Mouse (Mus musculus) kidney, adult 9 months (tissue): ENCODE measurements around the gene Olfr315.
"Not testable (repeated sequence)": the region's sequence is repeated elsewhere in the genome, so short reads cannot be mapped to it uniquely, and the experiment has no call there.

Source experiments
- DNase-seq: peaks from one replicate; pipeline ENCODE4 v3.0.0; 2022

The Olfr315 gene

DNA sequence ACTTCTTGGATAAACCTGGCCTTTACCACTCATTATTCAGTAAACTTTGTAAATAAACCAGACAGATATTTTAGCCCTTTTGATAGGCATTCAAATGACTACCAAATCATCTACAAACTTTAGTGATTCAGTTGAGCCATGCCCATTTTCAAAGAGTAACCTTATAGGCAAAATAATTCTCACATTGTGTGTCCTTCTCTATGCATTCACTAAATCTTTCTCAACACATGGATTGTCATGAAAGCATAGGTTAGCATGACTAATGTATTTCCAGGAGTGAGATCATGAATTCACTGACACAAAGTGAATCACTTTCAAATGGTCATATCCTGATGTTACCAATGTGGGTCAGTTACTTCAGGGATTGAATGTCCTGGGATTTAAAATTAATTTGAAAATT, at the start of gene Olfr315:
Gene Olfr315, plus strand, starts transcription at position 301 of the 400 bp plus-strand sequence.
- DNase-seq = no peak

DNA sequence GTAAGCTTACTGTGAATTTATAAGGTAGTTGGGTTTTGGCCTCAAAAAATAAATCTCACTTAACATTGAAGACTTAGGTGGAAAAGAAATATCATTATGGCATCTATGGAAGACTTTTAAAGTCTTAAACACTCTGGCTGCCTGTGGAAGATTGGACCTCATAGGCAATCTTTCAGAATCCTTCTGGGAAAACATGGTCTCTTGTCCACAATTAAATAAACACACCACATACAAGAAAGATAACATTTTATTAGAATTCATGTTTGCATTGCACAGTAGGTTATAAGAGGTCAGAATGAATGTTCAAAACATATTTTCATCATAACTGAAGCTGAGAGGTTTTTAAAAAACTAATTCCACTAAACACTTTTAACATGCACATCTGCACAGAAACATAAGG, 49.1 kb upstream of the Olfr315 start, which contains the start of gene Olfr318:
Gene Olfr318, minus strand, starts transcription at position 101 of the 400 bp plus-strand sequence.
- no peak for DNase-seq

DNA sequence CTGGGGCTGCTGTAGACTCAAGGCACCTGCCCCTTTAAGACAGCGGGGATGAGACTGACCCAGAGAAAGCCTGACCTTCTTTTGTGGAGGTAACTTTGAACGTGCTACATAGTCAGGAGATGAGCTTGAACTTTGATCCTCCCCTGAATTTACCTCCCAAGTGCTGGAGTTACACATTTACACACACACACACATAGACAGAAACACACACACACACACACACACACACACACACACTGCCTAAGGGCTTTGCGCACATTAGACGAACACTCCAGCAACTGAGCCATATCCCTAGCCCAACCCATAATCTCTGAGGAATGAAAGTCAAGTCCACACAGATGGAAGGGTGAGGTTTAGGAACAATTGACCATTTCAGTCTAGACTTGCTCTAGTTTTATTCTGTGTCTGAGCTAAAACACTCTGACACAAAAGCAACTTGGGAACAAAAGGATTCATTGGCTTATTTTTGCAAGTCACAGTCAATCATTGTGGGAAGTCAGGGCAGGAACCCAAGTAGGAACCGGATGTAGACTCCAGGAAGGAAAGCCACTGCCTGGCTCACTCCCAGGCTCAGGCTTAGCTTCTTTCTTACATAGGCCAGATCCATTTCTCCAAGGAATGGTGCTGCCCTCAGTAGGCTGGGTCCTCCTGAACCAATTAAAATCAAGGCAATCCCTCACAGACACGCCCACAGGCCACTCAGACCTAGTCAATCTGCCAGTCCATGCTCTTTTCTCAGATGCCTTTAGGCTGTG, 44.9 kb upstream of the Olfr315 start:
- peak; percentile 81 for DNase-seq

DNA sequence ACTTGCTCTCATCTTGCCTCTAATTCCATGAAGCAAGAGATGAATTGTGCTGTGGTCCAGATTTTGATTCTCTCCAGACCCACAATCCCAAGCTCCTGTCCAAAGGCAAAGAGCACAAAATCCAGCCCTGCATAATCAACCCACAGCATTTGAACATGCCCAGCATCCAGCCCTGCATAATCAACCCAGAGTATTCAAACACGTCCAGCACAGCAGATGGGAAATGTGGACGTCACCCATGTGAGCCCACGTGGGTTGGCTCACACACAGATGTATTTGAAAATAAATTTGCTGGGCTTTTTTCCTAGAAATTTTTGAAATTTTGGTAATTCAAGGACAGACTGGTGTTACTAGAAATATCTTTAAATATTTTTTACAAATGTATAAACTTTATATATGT, 39.6 kb upstream of the Olfr315 start:
- DNase-seq = no peak

DNA sequence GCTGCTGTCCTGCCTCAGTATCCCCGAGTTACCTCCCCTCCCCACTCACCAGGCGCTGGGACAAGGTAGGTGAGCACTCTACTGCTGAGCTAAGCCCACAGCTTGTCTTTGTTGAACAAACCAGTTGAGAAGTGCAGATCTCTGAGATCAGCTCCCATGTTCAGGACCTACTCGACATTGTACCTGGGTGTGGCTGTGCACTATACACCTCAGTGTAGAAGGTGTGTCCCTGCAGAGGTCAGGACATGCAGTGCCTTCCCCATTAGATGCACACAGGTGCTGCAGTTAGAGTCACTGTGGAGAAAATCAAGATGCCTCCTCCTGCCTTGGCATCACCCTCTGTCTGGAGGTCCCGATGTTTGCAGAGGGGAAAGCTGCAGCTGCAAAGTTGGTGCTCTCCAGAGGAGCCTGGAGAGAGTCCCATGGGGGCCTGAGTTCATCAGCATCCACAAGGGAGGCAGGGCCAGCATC, 34.2 kb upstream of the Olfr315 start, which contains the start of gene Olfr317:
Gene Olfr317, minus strand, starts transcription at position 421 of the 471 bp plus-strand sequence.
- no peak for DNase-seq

DNA sequence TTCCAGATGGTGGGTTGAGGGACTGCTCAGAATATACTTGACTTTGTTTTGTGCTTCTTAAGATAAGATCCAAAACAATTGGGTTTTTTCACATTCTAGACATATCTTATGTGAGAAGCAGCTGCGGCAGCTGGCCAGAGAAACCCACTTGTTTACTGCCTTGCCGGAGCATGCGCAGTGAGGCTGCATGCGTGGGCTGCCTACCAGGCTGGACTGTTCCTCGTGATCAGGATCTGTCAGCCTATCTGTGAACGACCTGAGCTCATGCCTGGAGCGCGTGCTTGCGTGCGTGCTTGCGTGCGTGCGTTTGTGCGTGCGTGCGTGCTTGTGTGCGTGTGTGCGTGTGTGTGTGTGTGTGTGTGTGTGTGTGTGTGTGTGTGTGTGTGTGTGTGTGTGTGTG, 21.9 kb upstream of the Olfr315 start:
- DNase-seq = not testable (repeated sequence)

DNA sequence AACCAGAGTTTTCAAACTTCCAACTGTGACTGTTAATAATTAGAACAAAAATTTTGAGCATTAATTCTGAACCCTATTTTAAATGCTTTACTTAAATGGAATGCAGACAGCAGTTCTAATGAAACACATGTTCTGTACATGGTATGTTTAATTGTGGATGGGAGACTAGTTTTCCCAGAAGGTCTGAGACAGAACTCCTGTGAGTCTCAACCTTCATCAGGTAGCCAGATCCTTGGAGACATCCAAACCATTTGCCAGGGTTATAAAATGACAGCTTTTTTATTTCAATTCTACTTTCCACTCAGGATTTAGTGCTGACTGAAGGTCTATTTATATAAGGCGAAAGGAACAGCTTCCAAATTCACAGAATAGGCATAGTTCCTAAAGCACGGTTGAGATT, 20.6 kb upstream of the Olfr315 start, which contains the start of gene Olfr316:
Gene Olfr316, plus strand, starts transcription at position 301 of the 400 bp plus-strand sequence.
- DNase-seq = no peak

DNA sequence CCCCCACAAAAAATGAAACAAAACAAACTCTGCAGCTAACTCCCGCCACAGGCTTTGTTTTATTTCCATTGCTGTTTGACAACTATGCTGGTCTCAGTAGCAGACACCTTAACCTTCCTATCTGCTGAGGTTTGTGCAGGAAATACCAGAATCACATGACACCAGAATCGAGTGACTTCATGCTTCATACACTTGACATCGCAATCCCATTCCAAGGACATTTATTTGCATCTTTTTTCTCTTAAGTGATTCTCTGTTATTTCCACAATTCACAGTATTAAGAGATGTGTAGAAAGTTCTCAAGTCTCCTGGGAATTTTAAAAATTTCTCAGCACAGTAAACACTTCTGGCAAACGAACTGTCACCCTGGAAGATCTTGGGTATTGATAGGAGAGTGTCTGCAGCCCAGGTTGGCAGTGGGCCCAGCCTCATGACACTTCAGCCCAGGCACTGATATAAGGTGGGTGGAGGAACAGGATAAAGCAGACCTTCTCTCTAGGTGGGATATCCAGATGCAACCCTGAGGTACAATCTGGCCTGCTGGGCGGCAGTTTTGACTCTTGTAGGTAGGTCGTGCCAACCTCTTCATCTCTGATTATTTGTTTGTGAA, 9.6 kb downstream of the Olfr315 start, which contains the start of gene Olfr314:
Gene Olfr314, plus strand, starts transcription at position 473 of the 610 bp plus-strand sequence.
- no peak for DNase-seq

DNA sequence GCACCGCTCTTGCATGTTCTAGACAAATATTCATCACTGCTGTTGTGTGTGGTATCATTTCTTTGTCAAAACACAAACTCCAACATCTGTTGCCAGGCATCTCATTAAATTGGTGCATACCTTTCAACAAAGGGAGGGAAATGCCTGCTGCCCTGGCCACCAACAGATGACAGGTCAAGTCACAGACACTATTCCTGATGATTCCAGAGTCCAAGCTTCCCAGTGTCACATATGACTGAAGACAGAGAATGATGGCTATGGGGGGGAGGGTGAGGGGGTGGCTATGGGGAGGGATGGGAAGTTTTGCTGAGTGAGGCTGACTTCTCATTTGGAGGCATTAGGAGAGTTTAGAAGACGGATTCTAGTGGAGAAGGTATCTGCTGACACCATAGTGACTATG, 11.2 kb downstream of the Olfr315 start:
- DNase-seq = no peak

DNA sequence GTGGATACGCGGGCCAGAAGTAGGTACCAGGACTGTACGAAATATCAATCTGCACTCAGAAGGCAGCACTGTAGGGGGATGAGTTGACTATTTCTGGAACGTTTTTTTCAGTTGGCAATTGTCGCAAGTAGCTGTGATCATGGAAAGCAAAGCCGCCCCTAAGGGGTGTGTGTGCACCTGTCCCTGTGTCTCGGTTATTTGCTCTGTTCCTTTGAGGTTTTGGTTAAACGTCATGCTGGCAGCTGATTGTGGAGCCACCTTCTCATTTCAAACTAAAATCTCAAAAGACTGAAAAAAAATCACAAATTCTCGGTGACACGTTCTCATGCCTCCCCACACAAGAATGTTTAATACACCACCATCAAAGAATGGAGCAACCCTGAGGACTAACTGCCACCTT, 14.7 kb downstream of the Olfr315 start:
- DNase-seq = no peak

DNA sequence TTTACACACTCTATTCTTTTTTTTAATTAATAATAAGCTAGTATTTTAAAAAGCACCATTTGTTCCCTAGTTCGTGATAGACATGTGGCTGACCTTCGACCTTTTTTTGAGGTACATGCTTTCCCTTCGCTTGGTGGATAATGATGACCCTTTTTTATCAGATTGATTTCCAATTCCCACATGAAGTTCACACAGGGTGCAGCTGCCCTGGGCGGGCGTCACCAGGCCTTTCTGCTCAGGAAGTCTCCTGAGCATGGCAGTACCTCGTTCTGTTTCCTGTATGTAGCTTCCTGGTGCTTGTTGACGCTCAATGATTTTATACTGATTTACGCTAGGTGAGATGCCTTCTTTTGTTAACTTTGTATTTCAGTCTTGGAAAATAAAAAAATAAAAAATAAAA, 15.4 kb downstream of the Olfr315 start:
- no peak for DNase-seq

DNA sequence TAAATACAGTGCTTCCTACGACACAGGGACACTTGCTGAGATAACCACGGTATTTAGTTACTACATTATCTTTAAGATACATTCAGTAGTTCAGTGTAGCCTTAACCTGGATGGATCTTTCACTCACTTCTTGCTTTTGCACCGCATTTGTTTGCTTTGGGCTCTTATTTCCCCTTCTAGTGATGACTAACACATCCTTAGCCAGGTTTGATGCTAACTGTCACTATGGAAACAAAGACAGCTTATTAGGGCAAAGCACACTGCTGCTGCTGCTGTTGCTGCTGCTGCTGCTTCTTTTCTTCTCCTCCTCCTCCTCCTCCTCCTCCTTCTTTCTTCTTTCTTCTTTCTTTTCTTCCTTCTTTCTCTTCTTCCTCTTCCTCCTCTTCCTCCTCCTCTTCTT, 16.5 kb downstream of the Olfr315 start:
- DNase-seq = no peak

DNA sequence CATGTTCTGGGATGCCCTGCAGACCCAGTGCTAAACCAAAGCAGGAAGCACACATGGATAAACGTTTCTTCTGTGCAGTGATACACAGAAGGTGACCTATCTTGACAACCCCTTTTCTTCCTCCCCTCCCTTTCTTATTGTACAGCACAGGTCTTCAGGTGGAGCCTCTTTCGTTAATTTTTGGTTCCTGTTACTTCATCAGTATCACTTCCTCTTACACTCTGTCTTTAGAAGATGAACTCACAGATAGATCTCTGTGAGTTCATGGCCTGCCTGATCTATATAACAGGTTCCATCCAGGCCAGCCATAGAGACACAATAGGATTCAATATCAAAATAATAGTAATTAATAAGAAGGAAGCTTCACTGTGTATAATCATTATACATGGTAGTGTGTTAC, 17.1 kb downstream of the Olfr315 start:
- no peak for DNase-seq

DNA sequence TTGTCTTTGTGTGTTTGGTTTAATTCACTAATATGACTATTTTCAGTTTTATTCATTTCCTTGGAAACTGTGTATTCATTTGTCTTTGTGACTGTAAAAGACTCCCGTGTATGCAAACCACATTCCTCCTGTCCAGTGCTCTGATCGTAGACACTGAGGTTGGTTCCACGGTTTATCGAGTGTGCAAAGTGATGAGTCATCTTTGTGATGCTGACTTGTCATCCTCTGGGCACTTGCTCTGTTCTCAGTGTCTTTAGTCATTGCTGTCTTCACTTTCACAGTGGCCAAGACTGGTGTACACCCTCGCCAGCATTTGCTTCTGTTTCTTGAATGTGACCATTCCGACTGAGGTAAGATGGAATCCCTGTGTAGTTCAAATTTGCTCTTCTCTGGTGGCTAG, 17.7 kb downstream of the Olfr315 start:
- no peak for DNase-seq

DNA sequence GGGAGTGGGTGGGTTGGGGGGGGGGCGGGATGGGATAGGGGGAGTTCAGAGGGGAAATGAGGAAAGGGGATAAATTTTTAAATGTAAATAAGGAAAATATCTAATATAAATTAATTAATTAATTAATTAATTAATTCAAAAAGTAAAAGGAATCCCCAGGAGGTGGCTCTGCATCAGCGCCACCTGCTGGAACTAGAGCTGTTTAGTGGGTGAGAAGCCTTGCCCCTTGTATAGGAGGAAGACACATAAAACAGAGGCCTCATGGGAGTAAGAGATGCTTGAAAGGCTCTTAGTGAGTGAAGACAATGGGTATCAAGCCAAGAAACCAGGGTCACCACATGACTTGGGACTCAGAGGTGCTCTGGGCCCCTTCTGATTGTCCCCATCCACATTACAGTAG, 22.9 kb downstream of the Olfr315 start:
- no peak for DNase-seq

DNA sequence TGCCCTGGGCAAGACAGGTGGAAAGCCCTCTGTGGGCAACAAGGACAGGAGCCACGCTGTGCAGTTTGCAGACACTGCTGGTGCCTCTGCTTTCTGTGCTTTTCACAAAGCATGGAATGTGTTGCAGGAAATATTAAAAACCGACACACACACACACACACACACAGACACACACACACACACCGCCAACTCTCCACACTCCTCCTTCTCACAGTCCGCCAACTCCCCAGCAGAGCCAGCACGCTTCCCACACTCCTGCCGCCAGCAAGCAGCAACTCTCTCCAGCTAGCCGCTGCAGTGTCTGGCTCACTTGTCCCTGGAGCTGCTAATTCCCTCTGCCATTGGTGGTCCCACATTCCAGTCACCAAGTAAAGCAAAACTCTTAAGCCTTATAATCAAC, 23.9 kb downstream of the Olfr315 start:
- DNase-seq = no peak

DNA sequence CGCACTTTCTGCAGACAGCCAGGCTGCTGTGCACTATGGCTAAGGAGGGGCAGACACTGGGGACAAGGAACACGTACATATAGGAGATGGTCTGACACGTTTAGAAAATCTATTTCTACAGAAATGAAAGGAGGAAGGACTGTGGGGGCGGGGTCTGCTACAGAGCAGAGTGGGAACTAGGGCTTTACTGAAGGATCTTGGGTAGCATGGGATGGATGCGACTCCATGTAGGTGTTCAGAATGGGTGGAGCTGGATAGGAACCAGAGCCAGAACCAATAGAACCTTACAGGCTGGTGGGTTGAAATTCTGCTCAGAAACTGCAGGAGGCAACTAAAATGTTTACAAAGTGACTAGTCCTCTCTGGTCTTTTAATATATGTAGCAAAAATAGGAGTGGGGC, 26.8 kb downstream of the Olfr315 start:
- no peak for DNase-seq

DNA sequence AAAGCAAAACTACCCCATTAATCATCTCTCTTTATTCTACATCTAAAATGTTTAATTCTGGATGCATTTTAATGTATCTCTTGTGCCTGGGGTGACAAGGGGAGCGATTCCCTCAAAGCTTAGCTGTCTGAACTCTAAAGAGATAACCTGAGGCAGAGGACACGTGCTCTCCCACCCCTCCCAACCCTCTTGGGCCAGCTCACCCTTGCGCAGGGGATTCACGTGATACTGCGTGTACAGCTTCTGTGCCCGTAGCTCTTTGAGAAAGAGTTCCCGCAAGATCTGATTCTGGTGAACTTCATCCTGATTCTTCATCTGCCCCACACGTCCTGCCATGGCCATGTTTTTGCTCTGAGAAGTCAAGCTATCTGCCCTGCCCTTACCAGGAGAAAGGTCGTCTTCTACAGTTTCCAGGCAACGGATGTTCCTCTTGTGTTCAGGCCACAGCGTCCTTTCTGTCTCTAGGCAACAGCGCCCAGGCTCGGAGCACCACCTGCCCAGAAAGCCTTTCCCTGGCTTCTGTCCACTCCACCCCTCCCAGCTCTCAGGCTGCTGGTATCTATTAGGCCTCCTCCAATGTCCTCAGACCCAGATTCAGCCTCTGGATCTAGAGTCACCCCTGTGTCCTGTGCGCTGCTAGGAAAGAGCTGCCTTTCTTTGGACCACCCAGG, 28.7 kb downstream of the Olfr315 start, which contains the start of gene Fam183b:
Gene Fam183b, minus strand, starts transcription at position 403 of the 671 bp plus-strand sequence.
- DNase-seq = no peak

DNA sequence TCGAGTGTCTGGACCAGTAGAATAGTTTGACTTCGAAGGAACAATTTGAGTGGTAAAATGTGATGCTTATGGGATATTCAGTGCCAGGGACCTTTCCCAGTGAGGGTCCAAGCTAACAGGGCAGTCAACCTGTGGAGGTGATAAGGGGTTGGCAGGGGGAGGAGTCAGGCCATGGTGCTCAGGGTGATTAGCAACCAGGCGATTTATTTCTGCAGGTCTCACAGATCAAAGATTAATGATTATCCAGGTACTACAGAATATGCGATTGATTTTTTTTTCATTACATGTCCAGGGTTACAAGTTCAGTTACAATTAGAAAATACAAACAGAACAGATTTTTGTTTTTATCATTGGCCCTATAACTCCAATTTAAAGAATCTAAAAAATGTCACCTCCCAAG, 30.9 kb downstream of the Olfr315 start:
- no peak for DNase-seq

DNA sequence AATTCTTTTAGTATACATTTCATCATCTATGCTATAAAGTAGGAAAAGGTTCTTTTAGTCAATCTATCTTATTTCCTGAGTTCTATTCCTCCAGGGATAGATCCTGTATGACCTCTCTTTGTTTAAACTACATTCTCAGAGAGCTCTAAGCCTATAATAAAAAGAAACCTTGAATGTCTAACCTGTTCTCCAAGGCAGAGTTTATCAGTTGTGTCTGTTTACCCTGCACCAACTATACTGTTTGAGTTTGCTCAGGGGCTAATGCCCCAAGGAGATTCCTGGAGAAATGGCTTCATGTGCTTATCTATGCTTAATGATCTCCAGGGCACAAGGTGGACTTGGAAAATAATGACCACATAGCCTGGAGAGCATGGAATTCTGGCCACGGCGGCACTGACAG, 31.4 kb downstream of the Olfr315 start:
- DNase-seq = no peak

DNA sequence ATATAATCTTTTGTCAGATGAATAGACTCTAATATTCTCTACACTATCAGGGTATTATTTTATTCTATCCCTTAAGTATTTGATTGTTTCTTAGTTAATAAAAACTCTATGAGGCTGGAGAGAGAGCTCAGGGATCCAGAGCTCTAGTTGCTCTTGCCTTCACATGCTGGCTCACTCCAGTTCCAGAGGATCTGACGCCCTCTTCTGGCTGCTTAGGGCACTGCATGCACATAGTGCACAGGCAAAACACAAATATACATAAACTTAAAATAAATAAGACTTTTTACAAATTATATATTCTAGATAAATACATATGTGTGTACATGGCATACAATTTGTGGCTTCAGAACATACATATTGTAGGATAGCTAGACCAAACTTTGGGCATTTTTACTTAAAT, 39.0 kb downstream of the Olfr315 start:
- no peak for DNase-seq

DNA sequence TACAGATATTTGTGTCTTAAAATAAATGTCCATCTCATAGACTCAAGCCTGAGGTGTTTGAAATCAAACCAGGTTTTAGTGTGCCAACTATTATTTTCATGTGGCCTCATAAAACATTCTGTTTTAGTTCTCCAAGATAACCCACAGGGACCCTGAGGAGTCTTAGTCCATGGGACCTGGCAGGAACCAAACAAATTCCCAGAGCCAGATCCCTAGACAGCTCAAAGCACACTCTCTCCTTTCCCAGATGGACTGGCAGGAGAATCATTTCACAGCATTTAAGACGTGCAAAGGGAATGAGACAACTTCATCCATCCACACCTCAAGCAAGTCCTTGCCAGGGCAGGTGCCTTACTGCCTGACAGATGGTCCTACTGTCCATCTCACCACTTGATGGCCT, 41.7 kb downstream of the Olfr315 start, which contains the start of gene Olfr313:
Gene Olfr313, plus strand, starts transcription at position 301 of the 400 bp plus-strand sequence.
- not testable (repeated sequence) for DNase-seq

DNA sequence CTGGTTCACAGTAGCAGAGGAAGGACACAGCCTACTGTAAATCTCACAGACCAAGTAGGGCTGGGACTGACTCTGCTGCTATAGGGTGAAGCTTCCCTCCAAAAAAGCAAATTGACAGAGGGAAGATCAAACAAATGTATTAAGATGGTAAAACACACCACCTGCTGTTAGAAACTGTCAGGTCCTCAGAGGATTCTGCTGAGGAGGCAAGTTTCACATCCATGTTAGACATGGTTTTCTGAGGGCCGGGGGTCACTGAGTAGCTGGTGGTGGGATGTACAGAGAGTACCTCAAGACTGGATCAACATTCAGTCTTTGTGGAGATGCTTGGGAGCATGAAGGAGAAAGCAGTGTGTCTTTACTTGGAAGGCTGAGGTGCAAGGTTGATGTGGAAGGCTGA, 42.7 kb downstream of the Olfr315 start:
- no peak for DNase-seq
